In the genomic region with DNA sequence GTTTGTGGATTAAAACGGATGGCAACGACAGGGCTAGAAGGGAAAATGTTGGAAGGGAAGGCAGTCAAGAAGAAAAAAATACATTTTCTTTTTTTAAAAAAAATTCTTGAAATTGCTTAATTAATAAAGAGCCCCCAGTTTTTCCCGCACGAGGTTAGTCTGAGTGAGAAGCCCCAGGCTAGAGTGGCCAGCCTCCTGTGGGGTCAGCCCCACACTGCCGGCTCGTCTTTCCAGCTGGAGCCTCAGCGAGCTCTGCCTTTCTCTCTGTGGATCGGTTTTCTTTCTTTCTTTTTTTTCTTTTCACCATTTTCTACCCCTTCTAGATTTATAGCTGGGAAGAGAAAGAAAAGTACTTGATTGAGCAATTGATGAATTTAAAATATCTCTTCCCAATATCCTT, we compare ENCODE assay signal across 7 mouse cellular contexts. TPM values are rescaled to one million over a fixed set of nuclear protein-coding genes. Genes with fewer than 3 reads are reported as not detected.
DNase-seq lines count a peak whose midpoint lies in the region; ATAC-seq lines count a peak whose summit lies in the region.

No protein-coding gene starts in this region.

- peaks cover 51% of the 10 kb centered on the region for H3K27me3 ChIP-seq in liver, embryonic 11.5 days (replicated peaks; ENCODE audit: control insufficient read depth, insufficient read depth, low read length)
- no peaks in the 10 kb centered on the region for H3K27me3 ChIP-seq in forebrain, embryonic 14.5 days (replicated peaks; ENCODE audit: control insufficient read depth, insufficient read depth, low read length)
- H3K27me3 ChIP-seq in limb, embryonic 13.5 days, result no peaks in the 10 kb centered on the region
- no peaks in the 10 kb centered on the region for H3K27me3 ChIP-seq in stomach, embryonic 14.5 days (ENCODE audit: control insufficient read depth, insufficient read depth, low read length)

- no peaks in the 10 kb centered on the region for H3K9me3 ChIP-seq in liver, embryonic 11.5 days (ENCODE audit: control insufficient read depth, low read length)
- no peaks in the 10 kb centered on the region for H3K9me3 ChIP-seq in forebrain, embryonic 14.5 days (replicated peaks; ENCODE audit: control insufficient read depth, low read length)
- H3K9me3 ChIP-seq in limb, embryonic 13.5 days, result no peaks in the 10 kb centered on the region
- H3K9me3 ChIP-seq in stomach, embryonic 14.5 days (ENCODE audit: control insufficient read depth, low read depth, low read length), result no peaks in the 10 kb centered on the region

- DNase-seq in liver, embryonic 11.5 days (ENCODE audit: low spot score), result no peak
- no peak for DNase-seq in liver
- DNase-seq in forebrain, embryonic 14.5 days (ENCODE audit: low spot score), result peak; percentile 44
- no peak for DNase-seq in layer of hippocampus, adult 9-10 months (ENCODE audit: low spot score)

- peak overlapping the region; percentile 99 for H3K4me2 ChIP-seq in liver, embryonic 11.5 days
- peak overlapping the region; percentile 99 for H3K4me2 ChIP-seq in forebrain, embryonic 14.5 days (ENCODE audit: low read length)
- peak overlapping the region; percentile 99 for H3K4me2 ChIP-seq in limb, embryonic 13.5 days (replicated peaks)
- H3K4me2 ChIP-seq in stomach, embryonic 14.5 days (replicated peaks; ENCODE audit: low read depth, low read length), result peak overlapping the region; percentile 98

- peak overlapping the region; percentile 53; the same call in 1 of the 2 replicates for H3K27ac ChIP-seq in liver, embryonic 11.5 days (ENCODE audit: low read depth, low read length)
- H3K27ac ChIP-seq in forebrain, embryonic 14.5 days (ENCODE audit: low read depth, low read length), result peak overlapping the region; percentile 89; the same call in 1 of the 2 replicates
- peak overlapping the region; percentile 91; the same call in 1 of the 2 replicates for H3K27ac ChIP-seq in limb, embryonic 13.5 days
- H3K27ac ChIP-seq in stomach, embryonic 14.5 days (ENCODE audit: low read length), result peak overlapping the region; percentile 83

- H3K4me3 ChIP-seq in liver, embryonic 11.5 days (ENCODE audit: low read depth, low read length), result peak overlapping the region; percentile 87
- H3K4me3 ChIP-seq in forebrain, embryonic 14.5 days (ENCODE audit: low read depth, low read length), result peak overlapping the region; percentile 91
- H3K4me3 ChIP-seq in limb, embryonic 13.5 days, result peak overlapping the region; percentile 92
- H3K4me3 ChIP-seq in stomach, embryonic 14.5 days (ENCODE audit: low read depth, low read length), result peak overlapping the region; percentile 67

- H3K4me1 ChIP-seq in liver, embryonic 11.5 days (replicated peaks; ENCODE audit: control insufficient read depth, insufficient read depth, low read length), result peaks cover 53% of the 10 kb centered on the region
- H3K4me1 ChIP-seq in forebrain, embryonic 14.5 days (ENCODE audit: control insufficient read depth, insufficient read depth, low read length), result peaks cover 46% of the 10 kb centered on the region
- peaks cover 58% of the 10 kb centered on the region for H3K4me1 ChIP-seq in limb, embryonic 13.5 days
- peaks cover 50% of the 10 kb centered on the region for H3K4me1 ChIP-seq in stomach, embryonic 14.5 days (ENCODE audit: control insufficient read depth, insufficient read depth, low read length)

- ATAC-seq in liver, embryonic 11.5 days (replicated peaks; ENCODE audit: low FRiP score), result no peak
- ATAC-seq in forebrain, embryonic 14.5 days, result no peak
- no peak for ATAC-seq in limb, embryonic 13.5 days (ENCODE audit: low FRiP score, low read depth)
- no peak for ATAC-seq in stomach, embryonic 14.5 days (ENCODE audit: insufficient number of reproducible peaks, insufficient read depth, low FRiP score, low read depth)
- ATAC-seq in megakaryocyte, adult 5-6 weeks (ENCODE audit: poor library complexity, severe bottlenecking), result no peak

- peak overlapping the region; percentile 28 for H3K9ac ChIP-seq in liver, embryonic 11.5 days (ENCODE audit: low read depth, low read length)
- H3K9ac ChIP-seq in forebrain, embryonic 14.5 days (ENCODE audit: low read length), result peak overlapping the region; percentile 100
- peak overlapping the region; percentile 100 for H3K9ac ChIP-seq in limb, embryonic 13.5 days
- peak overlapping the region; percentile 33; the same call in 1 of the 2 replicates for H3K9ac ChIP-seq in stomach, embryonic 14.5 days (replicated peaks; ENCODE audit: low read depth, low read length)

- WGBS in liver, embryonic 11.5 days, result 17% methylated on average over 8 of the region's 8 CpGs
- WGBS in forebrain, embryonic 14.5 days, result 5% methylated on average over 8 of the region's 8 CpGs
- 9% methylated on average over 8 of the region's 8 CpGs for WGBS in limb, embryonic 13.5 days
- 18% methylated on average over 8 of the region's 8 CpGs for WGBS in stomach, embryonic 14.5 days

- H3K36me3 ChIP-seq in liver, embryonic 11.5 days (ENCODE audit: control insufficient read depth, insufficient read depth, low read length), result no peaks in the 10 kb centered on the region
- H3K36me3 ChIP-seq in forebrain, embryonic 14.5 days (ENCODE audit: control insufficient read depth, insufficient read depth, low read length), result 0 out of 2 replicates have a peak, but pooled peaks cover 4% of the 10 kb centered on the region
- H3K36me3 ChIP-seq in limb, embryonic 13.5 days, result 0 out of 2 replicates have a peak, but pooled peaks cover 4% of the 10 kb centered on the region
- H3K36me3 ChIP-seq in stomach, embryonic 14.5 days (ENCODE audit: control insufficient read depth, insufficient read depth, low read length), result no peaks in the 10 kb centered on the region

RNA-seq across cellular contexts. Expression of gene Bahcc1, which starts 5.6 kb away (rescaled TPM):
- 6.7 and 8.8 TPM in 2 replicates for polyA plus RNA-seq in liver, embryonic 11.5 days (2014; fragmentation: Nextera tagmentation; extraction: Ambion mirVana)
- polyA plus RNA-seq in forebrain, embryonic 14.5 days (2014; fragmentation: Nextera tagmentation; extraction: Ambion mirVana), result 12.6 and 14.5 TPM in 2 replicates
- polyA plus RNA-seq in limb, embryonic 13.5 days (2015; fragmentation: Nextera tagmentation; extraction: Ambion mirVana), result 12.7 and 13.8 TPM in 2 replicates
- 12.2 and 13.4 TPM in 2 replicates for polyA plus RNA-seq in stomach, embryonic 14.5 days (2014; fragmentation: Nextera tagmentation; extraction: Ambion mirVana)
- 3.1 and 4.4 TPM in 2 replicates for total RNA-seq in megakaryocyte, adult 5-6 weeks (2015)
- 1.3 and 1.7 TPM in 2 replicates for total RNA-seq in megakaryocyte, adult 5-6 weeks (2017)

Comparison
In these comparisons a context has a peak if more than half of its experiments do, and no peak if none do; other contexts are left out.
1. H3K9ac ChIP-seq: peak in every context shown above with its lines; median percentile 100 in forebrain, embryonic 14.5 days; 100 in limb, embryonic 13.5 days; 33 in stomach, embryonic 14.5 days; 28 in liver, embryonic 11.5 days.